Mouse (Mus musculus) E14TG2a.4 (cell line): ENCODE data around the gene Colec11.

ENCODE experiments used
- H3K27me3 ChIP-seq: 2 replicates; pipeline ENCODE4 v1.6.1; 2014; ENCODE audit warnings: low read length, control low read depth; ENCODE audit not compliant: insufficient read depth
- H3K36me3 ChIP-seq: 2 replicates; pipeline ENCODE4 v1.6.1; 2014; ENCODE audit warnings: low read length, control low read depth; ENCODE audit not compliant: insufficient read depth
- H3K4me1 ChIP-seq: replicated peaks from 2 replicates; pipeline ENCODE4 v1.6.1; 2014; ENCODE audit warnings: low read depth, low read length, control low read depth
- H3K4me3 ChIP-seq: replicated peaks from 2 replicates; pipeline ENCODE4 v1.5.1; 2014; ENCODE audit warnings: mild to moderate bottlenecking, low read length
- H3K9me3 ChIP-seq: 2 replicates; pipeline ENCODE4 v1.6.1; 2014; ENCODE audit warnings: low read length, control low read depth
- CTCF ChIP-seq: conservative IDR thresholded peaks from 2 replicates; pipeline ENCODE4 v1.5.1; 2014; ENCODE audit warnings: low read length
- NANOG ChIP-seq: IDR thresholded peaks from 2 replicates; pipeline ENCODE4 v1.6.1; 2014; ENCODE audit warnings: borderline replicate concordance, low read length, mixed read lengths
- POU5F1 ChIP-seq: IDR thresholded peaks from 2 replicates; pipeline ENCODE4 v1.6.1; 2014; ENCODE audit warnings: low read length, borderline replicate concordance

Colec11 gene

DNA sequence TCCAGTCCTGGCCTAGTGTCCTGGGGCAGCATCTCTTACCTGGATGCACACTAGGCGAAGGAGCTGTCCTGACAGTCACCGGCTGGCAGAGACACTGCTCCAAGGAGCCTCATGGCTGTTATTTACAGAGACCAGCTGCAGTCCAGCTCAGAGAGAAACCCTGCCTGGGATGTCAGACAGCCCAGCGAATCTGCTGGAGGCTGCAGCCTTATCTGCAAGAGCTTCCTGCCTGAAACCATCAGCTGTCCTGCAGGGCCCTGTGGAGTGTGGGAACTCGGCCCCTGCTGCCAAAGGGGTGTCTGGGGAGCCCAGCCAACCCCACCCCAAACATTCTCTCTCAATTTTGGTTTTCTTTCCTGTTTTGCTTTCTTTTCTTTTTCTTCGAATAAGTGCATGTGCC, at the start of gene Colec11:
Colec11 (minus strand) TSS at position 183 of the 400 bp plus-strand sequence.
- TF ChIP-seq POU5F1, result no peak
- H3K4me3 ChIP-seq, result no peak within 1 kb of the TSS
- no peaks in the 10 kb centered on the region for H3K27me3 ChIP-seq
- H3K36me3 ChIP-seq, result peaks cover 3% of the 10 kb centered on the region; the same call in 1 of the 2 replicates
- no peaks in the 10 kb centered on the region for H3K9me3 ChIP-seq
- H3K4me1 ChIP-seq, result no peaks in the 10 kb centered on the region

DNA sequence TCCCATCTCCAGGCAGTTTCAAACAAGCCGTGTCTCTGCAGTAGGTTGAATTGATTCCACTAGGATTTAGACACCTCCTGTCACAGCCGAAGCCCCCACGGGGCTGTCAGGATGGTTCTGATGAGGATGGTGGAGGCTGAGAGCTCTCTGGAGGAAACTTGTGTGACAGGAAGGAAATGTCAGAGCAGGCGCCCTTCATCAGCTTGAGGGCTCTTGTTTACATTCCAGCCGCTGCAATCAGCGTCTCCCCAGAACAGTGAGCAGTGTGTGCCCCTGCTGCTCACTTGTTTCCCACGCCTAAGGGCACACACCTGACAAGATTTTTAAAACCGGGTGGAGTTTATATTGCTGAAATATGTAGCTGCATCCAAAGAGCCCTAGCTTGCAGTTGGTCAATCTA, 44.1 kb upstream of the Colec11 start:
- Histone ChIP-seq H3K36me3 (no peaks in the 10 kb centered on the region), H3K27me3 (no peaks in the 10 kb centered on the region), H3K9me3 (no peaks in the 10 kb centered on the region), H3K4me1 (no peaks in the 10 kb centered on the region), H3K4me3 (no peak overlapping the region)
- TF ChIP-seq CTCF (no peak), POU5F1 (no peak), NANOG (no peak)

DNA sequence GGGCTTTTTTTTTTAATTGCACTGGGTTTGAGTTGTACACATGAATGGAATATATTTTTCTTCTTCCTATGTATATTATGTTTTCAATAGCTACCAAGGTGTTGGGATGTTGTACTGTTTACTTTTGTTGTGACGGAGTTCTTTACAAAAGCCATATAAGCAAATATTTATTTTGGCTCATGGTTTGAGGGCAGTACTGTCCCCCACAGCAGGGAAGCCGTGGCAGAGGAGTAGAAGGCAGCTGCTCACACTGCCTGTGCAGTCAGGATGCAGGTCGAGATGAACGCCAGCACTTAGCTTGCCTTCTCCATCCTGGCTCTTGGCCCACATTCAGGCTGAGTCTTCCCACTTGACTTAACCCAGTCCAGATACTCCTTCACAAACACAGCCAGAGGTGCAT, 43.6 kb upstream of the Colec11 start:
- no peaks in the 10 kb centered on the region for H3K36me3 ChIP-seq
- H3K4me3 ChIP-seq, result no peak overlapping the region
- no peaks in the 10 kb centered on the region for H3K4me1 ChIP-seq
- no peaks in the 10 kb centered on the region for H3K27me3 ChIP-seq
- H3K9me3 ChIP-seq, result no peaks in the 10 kb centered on the region
- no peak for TF ChIP-seq CTCF
- TF ChIP-seq NANOG, result no peak

DNA sequence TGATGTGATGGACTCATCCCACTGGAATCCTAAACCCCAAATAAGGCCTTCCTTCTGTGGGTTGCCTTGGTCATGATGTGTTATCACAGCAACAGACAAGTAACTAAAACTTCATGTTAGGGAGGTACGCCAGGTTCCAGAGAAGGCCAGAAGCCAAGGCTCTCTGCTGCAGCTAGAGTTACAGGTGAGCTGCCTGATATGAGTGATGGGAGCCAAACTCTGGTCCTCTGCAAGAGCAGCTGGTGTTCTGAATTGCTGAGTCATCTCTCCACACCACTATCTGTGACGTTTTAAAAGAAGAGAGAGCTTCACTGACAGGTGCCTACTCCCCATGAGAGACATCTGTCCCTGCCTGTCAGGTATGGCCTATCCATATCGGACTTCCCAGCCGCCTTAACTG, 39.5 kb upstream of the Colec11 start:
- TF ChIP-seq CTCF, result no peak
- no peak for TF ChIP-seq NANOG
- no peak for TF ChIP-seq POU5F1

DNA sequence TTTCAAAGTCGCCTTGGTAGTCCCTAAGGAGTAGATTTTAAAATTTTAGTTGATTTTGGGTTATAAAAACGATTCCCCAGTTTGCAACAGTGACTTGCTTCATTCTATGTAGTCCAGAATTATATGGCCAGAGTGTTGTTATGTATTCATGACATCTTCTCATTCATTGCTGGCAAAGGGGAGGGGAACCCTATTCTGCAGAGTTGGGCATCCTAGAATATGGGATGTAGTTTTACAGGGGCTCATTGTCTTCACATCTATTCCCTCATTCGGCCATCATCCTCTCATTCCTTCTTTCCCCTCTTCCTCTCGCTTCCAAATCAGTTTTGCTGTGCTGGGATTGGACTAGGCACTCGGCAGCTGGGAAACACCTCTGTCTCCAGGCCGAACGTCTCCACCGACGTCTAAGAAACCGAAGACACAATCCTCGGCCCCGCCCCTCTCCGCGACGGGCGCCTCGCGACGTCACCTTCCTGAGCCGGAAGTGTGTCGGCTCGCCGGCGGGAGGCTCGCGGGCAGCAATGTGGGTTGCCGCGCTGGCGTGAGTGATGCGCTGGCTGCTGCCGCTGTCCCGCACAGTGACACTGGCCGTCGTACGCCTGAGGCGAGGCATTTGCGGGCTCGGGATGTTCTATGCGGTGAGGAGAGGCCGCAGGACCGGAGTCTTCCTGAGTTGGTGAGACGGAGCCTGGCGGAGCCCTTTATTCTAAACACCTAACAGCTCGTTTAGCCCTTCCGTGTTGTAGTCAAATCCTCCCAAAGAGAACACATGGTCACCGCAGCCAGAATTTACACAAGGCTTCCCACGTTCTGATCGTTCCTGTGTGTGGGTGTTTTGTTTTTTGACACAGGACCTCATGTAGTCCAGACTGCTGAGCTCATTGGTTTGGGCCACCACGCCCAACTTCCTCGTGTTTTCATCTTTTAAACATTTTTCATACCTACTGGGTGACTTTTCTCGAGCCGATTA, 26.2 kb upstream of the Colec11 start, which contains the start of gene Rnaseh1:
Rnaseh1 (plus strand) TSS at position 462 of the 970 bp plus-strand sequence.
- H3K9me3 ChIP-seq, result no peaks in the 10 kb centered on the region
- H3K4me3 ChIP-seq, result peak within 1 kb of the TSS; percentile 95
- H3K36me3 ChIP-seq, result peaks cover 28% of the 10 kb centered on the region
- no peak for TF ChIP-seq NANOG
- TF ChIP-seq CTCF, result no peak
- TF ChIP-seq POU5F1, result no peak
- H3K4me1 ChIP-seq, result peaks cover 28% of the 10 kb centered on the region
- peaks cover 3% of the 10 kb centered on the region; the same call in 1 of the 2 replicates for H3K27me3 ChIP-seq

More for the DNA sequence above, 39.5 kb upstream of the Colec11 start:
- Histone ChIP-seq H3K4me3 (no peak overlapping the region), H3K36me3 (peaks cover 36% of the 10 kb centered on the region), H3K4me1 (peaks cover 29% of the 10 kb centered on the region), H3K27me3 (no peaks in the 10 kb centered on the region), H3K9me3 (no peaks in the 10 kb centered on the region)

DNA sequence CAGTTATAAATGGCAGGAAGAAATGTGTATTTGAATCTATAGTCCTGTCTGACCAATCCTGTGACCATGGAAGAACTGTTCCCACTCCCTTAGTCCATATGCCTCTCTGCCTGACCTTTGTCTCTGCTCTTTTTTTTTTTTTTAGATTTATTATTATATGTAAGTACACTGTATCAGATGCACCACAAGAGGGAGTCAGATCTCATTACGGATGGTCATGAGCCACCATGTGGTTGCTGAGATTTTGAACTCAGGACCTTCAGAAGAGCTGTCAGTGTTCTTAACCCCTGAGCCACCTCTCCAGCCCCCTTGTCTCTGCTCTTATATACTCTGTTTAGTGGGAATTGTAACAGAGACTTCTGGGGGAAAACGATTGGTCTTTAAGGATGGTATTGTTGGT, 15.6 kb upstream of the Colec11 start:
- H3K36me3 ChIP-seq, result peaks cover 13% of the 10 kb centered on the region
- TF ChIP-seq CTCF (no peak), NANOG (no peak), POU5F1 (no peak)
- H3K4me1 ChIP-seq, result peaks cover 3% of the 10 kb centered on the region

DNA sequence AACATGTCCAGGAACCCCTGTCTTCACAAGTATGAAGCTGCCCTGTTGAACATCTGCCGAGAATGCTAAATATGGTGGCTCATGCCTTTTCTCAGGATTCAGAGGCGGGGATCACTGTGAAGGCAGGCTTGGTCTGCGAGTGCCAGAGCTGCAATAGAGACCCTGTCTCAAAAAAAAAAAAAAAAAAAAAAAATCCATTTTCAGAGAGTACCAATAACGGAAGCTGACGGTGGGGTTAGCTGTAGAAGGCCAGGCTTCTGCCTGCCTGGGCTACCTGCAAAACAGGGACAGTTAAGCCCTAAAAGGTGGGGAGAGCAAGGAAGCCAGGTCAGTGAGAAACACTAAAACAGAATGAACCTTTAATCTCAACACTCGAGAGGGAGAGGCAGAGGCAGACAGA, 13.4 kb upstream of the Colec11 start:
- H3K4me1 ChIP-seq, result peaks cover 20% of the 10 kb centered on the region
- H3K36me3 ChIP-seq, result peaks cover 36% of the 10 kb centered on the region
- TF ChIP-seq NANOG, result no peak
- no peak for TF ChIP-seq CTCF
- TF ChIP-seq POU5F1, result no peak
- H3K9me3 ChIP-seq, result no peaks in the 10 kb centered on the region
- no peaks in the 10 kb centered on the region for H3K27me3 ChIP-seq
- H3K4me3 ChIP-seq, result peak overlapping the region; percentile 94

More for the DNA sequence above, 15.6 kb upstream of the Colec11 start:
- Histone ChIP-seq H3K4me3 (no peak overlapping the region), H3K27me3 (no peaks in the 10 kb centered on the region), H3K9me3 (no peaks in the 10 kb centered on the region)

DNA sequence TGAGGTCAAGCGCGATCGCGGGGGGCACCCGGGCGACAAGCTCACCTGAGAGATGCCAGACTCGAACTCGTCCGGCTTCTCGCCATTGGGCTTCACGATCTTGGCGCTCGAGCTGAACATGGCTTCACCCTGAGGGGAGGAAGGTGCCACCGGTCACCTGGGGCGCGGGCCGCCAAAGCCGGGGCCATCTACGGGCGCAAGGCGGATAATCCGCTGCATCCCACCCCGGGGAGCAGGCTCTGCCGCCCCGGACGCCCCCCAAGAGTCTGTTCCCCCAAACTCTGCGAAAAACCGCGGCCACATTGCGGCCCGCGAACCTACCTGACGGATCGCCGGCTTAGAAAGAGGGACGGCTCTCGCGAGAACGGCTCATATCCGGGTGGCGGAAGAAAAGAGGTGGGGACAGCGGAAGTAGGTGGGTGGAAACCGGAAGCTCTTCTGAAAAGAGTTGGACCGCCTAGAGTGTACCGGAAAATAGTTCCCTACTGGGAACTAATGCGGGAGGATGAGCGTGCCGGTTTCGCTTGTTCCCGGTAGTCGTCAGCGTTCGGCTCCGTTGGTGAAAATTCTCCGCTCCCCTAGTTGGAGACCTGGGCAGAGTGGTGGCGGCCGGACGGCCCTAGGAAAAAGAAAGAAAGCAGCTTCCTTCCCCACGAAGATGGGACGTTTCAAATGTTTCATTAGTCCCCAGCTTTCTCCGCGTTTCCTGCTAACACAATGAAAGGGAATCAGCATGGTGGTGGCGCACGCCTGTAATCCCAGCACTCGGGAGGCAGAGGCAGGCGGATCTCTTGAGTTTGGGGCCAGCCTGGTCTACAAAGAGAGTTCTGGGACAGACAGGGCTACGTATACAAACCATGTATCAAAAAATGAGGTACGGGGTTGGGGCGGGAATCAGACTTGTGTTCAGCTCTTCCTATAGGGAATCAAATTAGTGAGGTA, 12.6 kb upstream of the Colec11 start, which contains the start of gene Rps7:
Rps7 (minus strand) TSS at position 419 of the 942 bp plus-strand sequence.
- TF ChIP-seq CTCF (no peak), POU5F1 (peak; percentile 35; the same call in 1 of the 2 replicates)
- Histone ChIP-seq H3K4me3 (peak within 1 kb of the TSS; percentile 94), H3K9me3 (no peaks in the 10 kb centered on the region), H3K36me3 (peaks cover 43% of the 10 kb centered on the region), H3K4me1 (peaks cover 27% of the 10 kb centered on the region), H3K27me3 (no peaks in the 10 kb centered on the region)
